Mouse (Mus musculus): ENCODE measurements around the gene Zbtb8a. TPM values are rescaled to one million over a fixed set of nuclear protein-coding genes. Genes with fewer than 3 reads are reported as not detected.
A peak's percentile ranks its signal among the peaks of the same experiment; 100 is the strongest.

Zbtb8a gene
- polyA plus RNA-seq, 1 experiment from 2014 or later: 12.3 TPM

GRCm38 (mm10) chr4:129322042-129322441, 55.9 kb downstream of the Zbtb8a start:
- Histone ChIP-seq H3K36me3 (ENCODE audit: insufficient read depth, low read length) (peaks cover 56% of the 10 kb centered on the region), H3K4me3 (replicated peaks; ENCODE audit: low read depth, low read length) (no peak overlapping the region), H3K27me3 (ENCODE audit: insufficient read depth, low read length) (no peaks in the 10 kb centered on the region), H3K27ac (no peak overlapping the region), H3K4me1 (replicated peaks; ENCODE audit: insufficient read depth, low read length) (no peaks in the 10 kb centered on the region), H3K9ac (ENCODE audit: low read depth, low read length) (no peak overlapping the region), H3K9me3 (replicated peaks; ENCODE audit: low read length) (no peaks in the 10 kb centered on the region), H3K4me2 (ENCODE audit: low read length) (no peak overlapping the region)
- ATAC-seq (replicated peaks; ENCODE audit: low FRiP score, low read depth): no peak
- TF ChIP-seq CTCF (IDR thresholded peaks at IDR 0.05; ENCODE audit: low read depth): no peak
- WGBS: 96% methylated on average over 5 of the region's 5 CpGs
- no peak for DNase-seq (ENCODE audit: low spot score)

GRCm38 (mm10) chr4:129320876-129321275, 57.0 kb downstream of the Zbtb8a start:
- WGBS: 51% methylated on average over 1 of the region's 1 CpGs
- DNase-seq (ENCODE audit: low spot score): no peak

GRCm38 (mm10) chr4:129313886-129314285, 64.0 kb downstream of the Zbtb8a start:
- H3K4me3 ChIP-seq (replicated peaks; ENCODE audit: low read depth, low read length): no peak overlapping the region
- no peak overlapping the region for H3K27ac ChIP-seq
- 77% methylated on average over 3 of the region's 3 CpGs for WGBS
- no peaks in the 10 kb centered on the region for H3K9me3 ChIP-seq (replicated peaks; ENCODE audit: low read length)
- no peak for DNase-seq (ENCODE audit: low spot score)
- TF ChIP-seq CTCF (IDR thresholded peaks at IDR 0.05; ENCODE audit: low read depth): no peak
- no peaks in the 10 kb centered on the region for H3K27me3 ChIP-seq (ENCODE audit: insufficient read depth, low read length)
- peaks cover 40% of the 10 kb centered on the region for H3K36me3 ChIP-seq (ENCODE audit: insufficient read depth, low read length)
- no peak overlapping the region for H3K4me2 ChIP-seq (ENCODE audit: low read length)
- no peak for ATAC-seq (replicated peaks; ENCODE audit: low FRiP score, low read depth)
- no peaks in the 10 kb centered on the region for H3K4me1 ChIP-seq (replicated peaks; ENCODE audit: insufficient read depth, low read length)
- no peak overlapping the region for H3K9ac ChIP-seq (ENCODE audit: low read depth, low read length)

More at GRCm38 (mm10) chr4:129320876-129321275, 57.0 kb downstream of the Zbtb8a start:
- H3K27me3 ChIP-seq (ENCODE audit: insufficient read depth, low read length): no peaks in the 10 kb centered on the region
- no peaks in the 10 kb centered on the region for H3K4me1 ChIP-seq (replicated peaks; ENCODE audit: insufficient read depth, low read length)
- no peaks in the 10 kb centered on the region for H3K9me3 ChIP-seq (replicated peaks; ENCODE audit: low read length)
- H3K27ac ChIP-seq: no peak overlapping the region
- peaks cover 54% of the 10 kb centered on the region for H3K36me3 ChIP-seq (ENCODE audit: insufficient read depth, low read length)
- H3K9ac ChIP-seq (ENCODE audit: low read depth, low read length): no peak overlapping the region
- no peak overlapping the region for H3K4me2 ChIP-seq (ENCODE audit: low read length)
- no peak for TF ChIP-seq CTCF (IDR thresholded peaks at IDR 0.05; ENCODE audit: low read depth)
- ATAC-seq (replicated peaks; ENCODE audit: low FRiP score, low read depth): no peak
- H3K4me3 ChIP-seq (replicated peaks; ENCODE audit: low read depth, low read length): no peak overlapping the region

DNA sequence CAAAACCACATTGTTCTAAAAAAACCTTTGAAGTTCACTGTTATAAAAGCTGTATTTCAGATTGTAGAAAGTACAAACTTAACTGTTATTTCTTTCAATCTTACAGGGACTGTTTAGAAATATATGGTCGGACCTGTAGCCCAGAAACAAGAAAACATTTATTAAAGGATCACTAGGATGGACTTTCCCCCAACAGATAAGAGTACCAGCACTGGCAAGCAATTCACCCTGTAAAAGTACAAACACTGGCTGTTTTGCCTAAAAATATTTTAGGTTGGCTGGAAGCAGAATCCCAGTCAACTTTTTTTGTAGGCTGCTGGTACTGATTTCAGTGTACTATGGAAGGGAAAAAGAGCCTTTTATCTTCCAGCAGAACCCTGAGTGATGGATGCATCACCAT, 70.0 kb downstream of the Zbtb8a start:
- Histone ChIP-seq H3K4me3 (replicated peaks; ENCODE audit: low read depth, low read length) (no peak overlapping the region), H3K9ac (ENCODE audit: low read depth, low read length) (no peak overlapping the region), H3K4me2 (ENCODE audit: low read length) (no peak overlapping the region), H3K9me3 (replicated peaks; ENCODE audit: low read length) (no peaks in the 10 kb centered on the region), H3K36me3 (ENCODE audit: insufficient read depth, low read length) (peaks cover 33% of the 10 kb centered on the region), H3K27me3 (ENCODE audit: insufficient read depth, low read length) (no peaks in the 10 kb centered on the region), H3K27ac (no peak overlapping the region), H3K4me1 (replicated peaks; ENCODE audit: insufficient read depth, low read length) (no peaks in the 10 kb centered on the region)
- DNase-seq (ENCODE audit: low spot score) (no peak), ATAC-seq (replicated peaks; ENCODE audit: low FRiP score, low read depth) (no peak)
- WGBS: 98% methylated on average over 1 of the region's 1 CpGs
- no peak for TF ChIP-seq CTCF (IDR thresholded peaks at IDR 0.05; ENCODE audit: low read depth)

DNA sequence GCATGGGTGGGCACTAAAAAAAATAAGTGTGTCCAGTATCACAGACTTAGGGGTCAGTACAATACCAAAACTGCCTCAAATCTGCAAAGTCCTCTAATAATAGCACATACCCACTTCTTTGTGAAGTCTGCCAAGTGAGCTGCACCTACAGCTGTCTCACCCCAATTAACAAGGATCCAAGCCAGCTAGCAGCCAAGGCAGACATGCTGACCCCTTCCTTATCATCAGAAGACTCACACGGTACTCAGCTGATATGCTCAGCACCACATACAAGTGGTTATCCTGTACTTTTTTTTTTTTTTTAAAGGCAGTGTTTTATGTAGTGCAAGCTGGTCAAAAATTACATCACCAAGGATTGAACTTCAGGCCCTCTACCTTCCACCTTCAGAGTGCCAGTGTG, 73.6 kb downstream of the Zbtb8a start:
- peaks cover 27% of the 10 kb centered on the region for H3K36me3 ChIP-seq (ENCODE audit: insufficient read depth, low read length)
- H3K27ac ChIP-seq: no peak overlapping the region
- TF ChIP-seq CTCF (IDR thresholded peaks at IDR 0.05; ENCODE audit: low read depth): no peak
- no peak overlapping the region for H3K4me3 ChIP-seq (replicated peaks; ENCODE audit: low read depth, low read length)
- H3K27me3 ChIP-seq (ENCODE audit: insufficient read depth, low read length): no peaks in the 10 kb centered on the region
- WGBS: 54% methylated on average over 1 of the region's 1 CpGs
- H3K4me2 ChIP-seq (ENCODE audit: low read length): no peak overlapping the region
- 0 out of 2 replicates have a peak, but pooled peaks have one; percentile 44 for ATAC-seq (replicated peaks; ENCODE audit: low FRiP score, low read depth)
- DNase-seq (ENCODE audit: low spot score): no peak
- no peaks in the 10 kb centered on the region for H3K4me1 ChIP-seq (replicated peaks; ENCODE audit: insufficient read depth, low read length)
- H3K9me3 ChIP-seq (replicated peaks; ENCODE audit: low read length): no peaks in the 10 kb centered on the region
- H3K9ac ChIP-seq (ENCODE audit: low read depth, low read length): no peak overlapping the region

GRCm38 (mm10) chr4:129303816-129304215, 74.1 kb downstream of the Zbtb8a start:
- 79% methylated on average over 9 of the region's 9 CpGs for WGBS
- peaks cover 26% of the 10 kb centered on the region for H3K36me3 ChIP-seq (ENCODE audit: insufficient read depth, low read length)
- H3K4me1 ChIP-seq (replicated peaks; ENCODE audit: insufficient read depth, low read length): no peaks in the 10 kb centered on the region
- no peak overlapping the region for H3K27ac ChIP-seq
- no peak overlapping the region for H3K4me2 ChIP-seq (ENCODE audit: low read length)
- no peak for TF ChIP-seq CTCF (IDR thresholded peaks at IDR 0.05; ENCODE audit: low read depth)
- no peaks in the 10 kb centered on the region for H3K27me3 ChIP-seq (ENCODE audit: insufficient read depth, low read length)
- ATAC-seq (replicated peaks; ENCODE audit: low FRiP score, low read depth) (peak; percentile 45), DNase-seq (ENCODE audit: low spot score) (no peak)
- no peak overlapping the region for H3K9ac ChIP-seq (ENCODE audit: low read depth, low read length)
- H3K9me3 ChIP-seq (replicated peaks; ENCODE audit: low read length): no peaks in the 10 kb centered on the region
- no peak overlapping the region for H3K4me3 ChIP-seq (replicated peaks; ENCODE audit: low read depth, low read length)

Other genes starting within 250 kb of the Zbtb8a start
- gene Fndc5, start 241.1 kb downstream of the Zbtb8a start, polyA plus RNA-seq (2015; fragmentation: Nextera tagmentation; extraction: Ambion mirVana): 5.9 and 6.3 TPM in 2 replicates
- 14.5 and 15.6 TPM in 2 replicates for gene S100pbp, start 188.4 kb downstream of the Zbtb8a start, polyA plus RNA-seq (2015; fragmentation: Nextera tagmentation; extraction: Ambion mirVana)
- gene Yars, start 188.4 kb downstream of the Zbtb8a start, polyA plus RNA-seq (2015; fragmentation: Nextera tagmentation; extraction: Ambion mirVana): 48.9 and 55.9 TPM in 2 replicates
- 9.8 and 11.3 TPM in 2 replicates for gene C77080, start 116.7 kb downstream of the Zbtb8a start, polyA plus RNA-seq (2015; fragmentation: Nextera tagmentation; extraction: Ambion mirVana)
- gene Sync, start 90.5 kb downstream of the Zbtb8a start, polyA plus RNA-seq (2015; fragmentation: Nextera tagmentation; extraction: Ambion mirVana): 0.63 and 0.78 TPM in 2 replicates
- gene Rbbp4, start 42.7 kb downstream of the Zbtb8a start, polyA plus RNA-seq (2015; fragmentation: Nextera tagmentation; extraction: Ambion mirVana): 339 and 363 TPM in 2 replicates
- gene Zbtb8os, start 42.4 kb downstream of the Zbtb8a start, polyA plus RNA-seq (2015; fragmentation: Nextera tagmentation; extraction: Ambion mirVana): 55.9 and 60.8 TPM in 2 replicates
- 3.7 and 3.8 TPM in 2 replicates for gene Zbtb8b, start 62.7 kb upstream of the Zbtb8a start, polyA plus RNA-seq (2015; fragmentation: Nextera tagmentation; extraction: Ambion mirVana)
- 25.6 and 27.8 TPM in 2 replicates for gene Bsdc1, start 83.5 kb upstream of the Zbtb8a start, polyA plus RNA-seq (2015; fragmentation: Nextera tagmentation; extraction: Ambion mirVana)
- gene Tssk3, start 112.9 kb upstream of the Zbtb8a start, polyA plus RNA-seq (2015; fragmentation: Nextera tagmentation; extraction: Ambion mirVana): 0.10 TPM in 1 of 2 replicates, not detected in the other
- gene Fam229a, start 113.1 kb upstream of the Zbtb8a start, polyA plus RNA-seq (2015; fragmentation: Nextera tagmentation; extraction: Ambion mirVana): 0.37 and 0.78 TPM in 2 replicates
- gene Marcksl1, start 135.5 kb upstream of the Zbtb8a start, polyA plus RNA-seq (2015; fragmentation: Nextera tagmentation; extraction: Ambion mirVana): 613 and 625 TPM in 2 replicates
- gene Hdac1, start 164.6 kb upstream of the Zbtb8a start, polyA plus RNA-seq (2015; fragmentation: Nextera tagmentation; extraction: Ambion mirVana): 170 and 196 TPM in 2 replicates
- 8.8 and 9.1 TPM in 2 replicates for gene Lck, start 195.5 kb upstream of the Zbtb8a start, polyA plus RNA-seq (2015; fragmentation: Nextera tagmentation; extraction: Ambion mirVana)
- 39.9 and 40.3 TPM in 2 replicates for gene Fam167b, start 200.4 kb upstream of the Zbtb8a start, polyA plus RNA-seq (2015; fragmentation: Nextera tagmentation; extraction: Ambion mirVana)
- gene Eif3i, start 222.5 kb upstream of the Zbtb8a start, polyA plus RNA-seq (2015; fragmentation: Nextera tagmentation; extraction: Ambion mirVana): 284 and 298 TPM in 2 replicates
- gene Tmem234, start 222.6 kb upstream of the Zbtb8a start, polyA plus RNA-seq (2015; fragmentation: Nextera tagmentation; extraction: Ambion mirVana): 188 and 197 TPM in 2 replicates
- gene Dcdc2b, start 236.1 kb upstream of the Zbtb8a start, polyA plus RNA-seq (2015; fragmentation: Nextera tagmentation; extraction: Ambion mirVana): 1.9 and 2.3 TPM in 2 replicates
- 30.2 and 31.6 TPM in 2 replicates for gene Iqcc, start 241.0 kb upstream of the Zbtb8a start, polyA plus RNA-seq (2015; fragmentation: Nextera tagmentation; extraction: Ambion mirVana)
- gene Ccdc28b, start 245.8 kb upstream of the Zbtb8a start, polyA plus RNA-seq (2015; fragmentation: Nextera tagmentation; extraction: Ambion mirVana): 64.8 and 69.5 TPM in 2 replicates

Measured in kidney, postnatal 0 days (tissue).